Mouse (Mus musculus) layer of hippocampus, postnatal 10 days (tissue): ENCODE measurements around the gene Tlcd2. TPM values are rescaled to one million over a fixed set of nuclear protein-coding genes. Genes with fewer than 3 reads are reported as not detected.

Experiments used
- DNase-seq, 2 experiments: peaks; one replicate each; pipeline ENCODE4 v3.0.0; 2021; ENCODE audit warnings: low spot score in 2 of 2
- long read RNA-seq: library from polyadenylated mRNA; stranded (forward); transcript quantifications from one replicate; pipeline ENCODE4 v2.0.0, GENCODE M21; 2023
- total RNA-seq, 2 experiments: library from RNA; stranded (reverse); gene quantifications; 2 replicates each; pipeline ENCODE4 v1.2.3; 2021

The Tlcd2 gene
- under 1 TPM; 0.31 to 0.73 TPM for total RNA-seq
- long read RNA-seq, partial matches to known transcripts: 1 of 2 reads
- long read RNA-seq, other reads (novel, unspliced or antisense): 1 of 2 reads

DNA sequence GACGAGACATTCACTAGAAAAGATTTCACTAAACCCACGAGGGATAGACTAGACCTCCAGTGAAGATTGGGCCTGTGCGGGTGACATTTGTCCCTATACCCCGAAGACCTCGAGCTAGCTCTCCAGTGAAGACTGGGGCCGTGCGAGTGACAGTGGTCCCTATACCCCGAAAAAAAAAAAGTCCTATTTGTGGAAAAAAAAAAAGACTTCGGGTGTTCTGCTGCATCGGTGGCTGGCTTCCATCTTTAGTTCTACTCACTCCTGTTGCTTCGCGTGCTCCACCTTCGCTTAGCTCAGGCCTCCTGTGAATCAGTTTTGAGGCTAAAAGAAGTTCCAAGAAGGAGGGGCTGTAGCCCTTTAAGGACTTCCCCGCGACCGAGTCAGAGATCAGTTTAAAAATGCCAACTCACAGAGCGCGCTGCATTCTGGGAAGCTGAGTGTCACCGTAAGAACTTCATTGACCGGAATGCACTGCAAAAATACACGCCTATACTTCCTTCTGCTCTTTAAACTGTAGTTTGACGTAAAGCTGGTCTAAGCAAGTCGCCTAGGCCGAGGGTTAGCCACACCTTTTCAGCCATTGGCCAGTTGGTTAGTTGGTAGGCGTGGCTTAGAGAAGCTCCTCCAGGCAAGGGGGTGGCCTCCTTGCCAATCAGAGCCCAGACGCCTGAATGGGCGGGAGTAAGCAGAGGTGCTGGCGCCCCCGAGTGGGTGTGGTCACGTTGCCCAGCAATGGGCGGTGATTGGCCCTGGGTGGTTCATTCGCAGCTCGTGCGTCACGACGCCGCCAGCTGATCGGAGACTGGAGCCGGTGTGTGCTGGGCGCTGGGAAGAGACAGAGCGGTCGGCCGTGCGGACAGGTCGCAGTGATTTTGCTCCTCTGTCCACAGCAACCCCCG lies at the start of gene Tlcd2:
Gene Tlcd2, plus strand, starts transcription at position 872 of the 899 bp plus-strand sequence.
- peak; percentile 98 to 99 for DNase-seq

DNA sequence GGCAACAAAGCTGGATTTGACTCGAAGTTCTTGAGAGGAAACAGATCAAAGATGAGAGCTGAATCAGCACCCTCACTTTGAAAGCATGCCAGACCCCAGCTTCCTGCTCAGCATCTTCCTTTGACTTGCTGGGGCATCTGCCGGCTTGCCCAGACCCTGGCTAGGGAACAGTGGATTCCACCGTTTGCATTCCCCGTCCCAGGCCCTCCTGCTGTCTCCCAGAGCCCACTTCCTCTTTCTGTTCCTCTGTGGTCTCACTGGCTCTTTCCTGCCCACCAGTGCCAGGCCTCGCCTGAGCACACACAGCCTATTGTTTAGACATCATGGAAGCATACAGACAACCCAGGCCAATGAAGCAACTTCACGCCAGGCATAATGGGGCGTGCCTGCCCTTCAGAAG lies 46.4 kb upstream of the Tlcd2 start:
- peak; percentile 30 to 35 for DNase-seq

DNA sequence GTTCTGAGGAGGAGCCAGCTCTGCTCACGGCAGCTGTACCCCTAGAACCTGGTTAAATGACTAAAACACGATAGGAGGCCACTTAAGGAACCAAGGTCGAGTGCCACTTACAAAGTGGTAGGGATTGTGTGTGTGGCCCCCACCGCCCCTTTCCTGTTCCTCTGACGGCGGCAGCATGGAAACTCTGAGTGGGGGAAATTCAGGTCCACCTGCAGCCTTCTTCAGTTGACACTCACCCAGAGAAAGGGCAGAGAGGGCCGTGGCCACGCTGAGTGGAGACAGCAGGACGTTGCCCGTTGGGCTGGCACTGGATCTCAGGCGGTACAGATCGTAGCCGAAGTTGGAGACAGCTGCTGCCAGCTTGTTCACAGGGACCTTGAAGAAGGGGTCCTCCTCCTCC lies 45.5 kb upstream of the Tlcd2 start:
- no peak for DNase-seq

DNA sequence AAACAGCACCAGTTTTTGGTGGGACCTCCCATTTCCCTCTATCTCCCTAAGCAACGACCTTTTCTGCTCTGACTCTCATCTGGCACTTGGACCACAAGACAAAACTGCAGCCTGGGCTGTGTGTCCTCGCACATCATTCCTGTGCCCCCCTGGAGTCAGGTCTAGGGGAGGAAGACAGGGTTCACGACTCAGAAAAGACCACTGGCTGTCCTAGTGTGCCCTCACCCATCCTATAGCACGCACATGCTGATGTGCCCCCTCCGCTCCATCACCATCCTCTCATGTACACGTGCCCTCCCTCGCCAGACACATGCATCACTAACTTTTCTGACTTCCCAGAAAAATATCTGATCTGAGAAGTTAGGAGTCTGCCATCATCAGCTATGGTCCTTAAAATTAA lies 41.5 kb upstream of the Tlcd2 start:
- DNase-seq: no peak

DNA sequence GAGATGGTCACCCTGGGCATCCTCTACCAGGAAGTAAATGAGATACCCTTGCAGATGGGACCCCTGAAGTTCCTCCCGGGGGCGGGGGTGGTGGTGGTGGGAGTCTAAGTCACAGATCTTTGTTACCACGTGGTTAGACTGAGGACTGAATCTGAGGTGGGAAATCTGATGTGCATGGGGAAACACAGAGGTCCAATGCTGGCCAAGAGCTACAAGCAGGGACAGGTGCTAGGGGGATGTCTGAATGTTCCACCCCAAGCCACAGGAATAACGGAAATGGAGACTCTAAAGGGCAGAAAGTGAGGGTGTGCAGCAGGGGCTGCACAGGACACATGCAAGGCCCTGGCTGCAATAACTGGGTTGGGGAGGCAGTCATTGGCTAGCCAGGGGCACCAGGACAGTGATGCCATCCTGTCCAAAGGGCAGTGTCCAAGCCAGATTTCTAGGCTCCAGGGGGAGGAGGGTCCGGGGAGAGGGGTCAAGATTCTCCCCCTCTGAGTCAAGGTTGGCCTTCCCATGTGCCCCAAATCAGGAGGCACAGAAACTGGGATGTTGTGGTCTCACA lies 40.6 kb upstream of the Tlcd2 start:
- DNase-seq: no peak

DNA sequence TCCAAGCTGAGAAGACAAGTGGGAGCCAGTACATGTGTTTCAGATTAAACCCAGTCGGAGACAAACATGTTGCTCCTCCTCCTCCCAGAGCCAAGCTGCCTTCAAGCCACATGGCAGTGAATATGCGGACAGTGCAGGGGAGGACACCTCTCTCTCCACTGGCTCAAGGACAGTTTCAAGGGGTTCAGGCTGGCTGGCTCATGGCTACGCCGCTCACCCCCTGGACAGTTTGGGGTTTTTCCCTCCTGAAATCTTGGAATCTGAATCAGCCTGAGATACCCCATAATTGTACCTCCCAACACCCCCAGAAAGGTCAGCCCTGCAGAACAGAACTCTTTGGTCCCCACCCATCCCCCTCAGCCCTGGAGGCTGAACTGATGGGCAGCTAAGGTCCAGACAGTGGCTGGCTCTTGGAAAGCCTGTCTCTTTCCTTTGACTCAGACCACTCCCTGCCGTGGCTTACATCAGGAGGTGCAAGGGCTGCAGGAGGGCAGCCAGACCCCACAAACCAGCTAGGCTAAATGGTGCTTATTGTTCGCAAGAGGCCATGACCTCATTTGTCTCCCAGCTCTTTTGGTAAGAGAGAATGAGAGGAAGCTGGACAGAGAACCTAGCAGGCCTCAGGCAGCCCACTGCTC lies 40.0 kb upstream of the Tlcd2 start:
- DNase-seq: no peak

DNA sequence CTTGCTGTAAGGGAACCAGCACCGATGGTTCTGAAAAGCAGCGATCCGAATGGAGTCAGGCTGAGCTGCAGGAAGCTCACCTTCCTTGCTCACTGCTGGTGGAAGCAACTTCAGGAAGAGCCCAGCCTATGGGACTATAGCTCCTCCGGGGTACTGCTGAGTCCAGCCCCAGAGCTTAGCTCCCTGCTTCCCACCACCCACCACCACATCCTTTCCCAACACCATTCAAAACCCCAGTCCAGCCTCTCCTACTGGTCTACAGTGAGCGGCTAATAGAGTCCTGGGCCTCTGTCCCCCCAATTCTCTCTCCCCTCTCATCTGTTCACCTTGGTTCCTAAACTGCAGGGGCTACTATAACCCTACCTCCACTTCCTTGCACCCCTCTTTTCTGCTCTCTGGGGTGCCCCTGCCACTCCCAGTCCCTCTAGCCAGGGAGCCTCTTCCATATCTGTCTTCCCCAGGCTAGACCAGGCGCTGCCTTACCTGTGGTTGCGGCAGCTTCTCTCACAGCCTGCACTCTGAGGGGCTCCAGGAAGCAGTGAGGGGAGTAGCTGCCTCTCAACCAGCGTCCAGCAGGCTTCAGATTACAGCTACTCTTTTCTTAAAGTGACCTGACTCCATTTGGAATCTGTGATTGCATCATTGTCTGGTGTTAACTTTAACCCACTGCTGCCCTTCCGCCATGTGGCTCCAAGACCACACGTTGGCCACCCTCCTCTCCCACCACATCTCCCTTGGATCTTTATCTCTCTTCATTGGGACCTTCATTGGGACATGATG lies 39.3 kb upstream of the Tlcd2 start, which contains the start of gene Serpinf1:
Gene Serpinf1, minus strand, starts transcription at position 689 of the 780 bp plus-strand sequence.
- no peak for DNase-seq

DNA sequence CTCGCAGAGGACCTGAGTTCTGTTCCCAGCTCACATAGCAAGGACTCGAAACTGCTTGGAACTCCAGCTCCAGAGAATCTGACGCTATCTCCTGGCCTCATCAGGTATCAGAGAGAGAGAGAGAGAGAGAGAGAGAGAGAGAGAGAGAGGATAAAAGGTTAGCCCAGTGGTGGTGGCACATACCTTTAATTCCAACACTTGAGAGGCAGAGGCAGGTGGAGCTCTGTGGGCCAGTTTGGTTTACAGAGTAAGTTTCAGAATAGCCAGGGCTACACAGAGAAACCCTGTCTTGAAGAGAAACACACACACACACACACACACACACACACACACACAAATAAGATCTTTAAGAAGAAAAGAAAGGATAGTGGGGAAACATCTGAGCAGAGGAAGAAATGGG lies 38.4 kb upstream of the Tlcd2 start:
- no peak for DNase-seq

DNA sequence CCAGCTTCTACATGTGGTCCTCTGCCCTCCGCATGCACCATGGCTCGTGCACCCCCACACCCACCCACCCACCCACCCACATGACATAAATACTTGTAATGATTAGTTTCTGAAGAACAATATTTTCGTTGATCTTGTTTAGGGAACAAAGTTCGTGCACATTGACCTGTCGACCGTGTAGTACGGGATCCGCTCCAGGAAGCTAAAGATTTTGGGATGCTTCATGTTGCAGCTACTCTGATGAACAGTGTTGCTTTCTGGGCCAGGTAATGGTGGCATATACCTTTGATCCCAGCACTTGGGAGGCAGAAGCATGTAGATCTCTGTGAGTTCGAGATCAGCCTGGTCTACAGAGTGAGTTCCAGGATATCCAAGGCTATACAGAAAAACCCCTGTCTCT lies 37.5 kb upstream of the Tlcd2 start:
- DNase-seq: no peak

DNA sequence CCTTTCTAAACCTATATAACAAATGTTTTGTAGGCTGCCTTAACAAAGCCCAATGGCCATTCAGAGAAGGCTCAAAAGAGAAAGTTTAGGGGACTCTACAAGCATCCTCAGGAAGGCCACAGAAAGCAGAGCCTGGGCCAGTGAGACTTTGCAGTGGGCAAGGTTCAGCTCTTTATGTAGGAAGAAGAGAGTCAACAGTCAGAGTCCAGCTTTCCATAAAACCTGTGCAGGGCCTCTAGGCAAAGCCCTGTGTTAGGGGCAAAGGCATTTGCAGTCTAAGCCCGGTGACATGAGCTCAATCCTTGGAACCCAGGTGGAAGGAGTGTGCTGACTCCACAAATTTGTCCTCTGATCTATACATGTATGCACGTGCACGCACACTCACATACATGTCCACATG lies 37.1 kb upstream of the Tlcd2 start:
- no peak for DNase-seq

DNA sequence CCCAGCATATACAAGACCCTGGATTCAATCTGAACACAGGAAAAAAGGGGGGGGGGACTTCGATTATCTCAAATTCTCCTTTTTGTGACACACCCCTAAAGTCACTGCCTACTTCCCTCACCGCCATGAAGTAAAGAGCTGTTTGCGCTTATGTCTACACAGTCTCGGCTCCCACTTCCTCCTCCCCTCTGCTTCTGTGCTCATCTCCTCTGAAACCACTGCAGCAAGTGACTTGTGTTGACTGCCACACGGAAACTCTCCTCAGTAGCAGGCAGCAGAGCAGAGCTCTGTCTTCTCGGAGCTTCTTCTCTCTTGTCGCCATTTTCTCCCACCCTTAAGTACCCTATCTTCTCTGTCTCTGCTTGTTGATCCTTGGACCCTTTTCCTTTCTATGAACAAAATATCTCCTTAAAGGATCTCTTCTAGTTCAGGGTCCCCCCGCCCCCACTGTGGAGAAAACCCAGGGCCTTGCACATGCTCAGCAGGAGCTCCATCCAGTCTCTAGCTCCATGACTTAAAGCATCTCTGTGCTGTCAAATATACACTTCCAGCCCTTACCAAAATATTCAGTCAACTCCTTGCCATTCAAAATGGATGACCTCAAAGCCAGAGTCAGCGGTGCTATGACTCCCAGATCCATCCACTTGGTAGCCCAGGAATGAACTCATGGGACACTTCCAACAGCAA lies 32.4 kb upstream of the Tlcd2 start:
- no peak for DNase-seq

DNA sequence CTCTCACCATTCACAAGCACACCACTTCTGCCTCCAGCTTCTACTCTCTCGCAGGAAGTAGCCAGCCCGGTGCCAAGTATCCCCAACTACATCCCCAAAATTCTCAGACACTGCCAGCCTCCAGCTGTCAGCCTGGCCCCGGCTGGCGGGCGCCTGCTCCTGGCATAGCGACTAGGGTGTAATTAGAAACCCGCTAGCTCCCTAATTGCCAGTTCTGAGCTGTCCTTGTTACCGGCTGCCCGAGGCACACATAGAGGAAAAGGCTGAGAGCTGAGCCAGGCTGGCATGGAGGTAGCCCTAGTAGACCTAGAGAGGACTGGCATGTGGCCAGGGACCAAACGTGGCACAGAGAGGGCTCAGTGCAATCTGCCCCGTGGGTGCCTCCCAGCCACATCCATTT lies 30.2 kb upstream of the Tlcd2 start:
- peak; percentile 89 to 91 for DNase-seq

DNA sequence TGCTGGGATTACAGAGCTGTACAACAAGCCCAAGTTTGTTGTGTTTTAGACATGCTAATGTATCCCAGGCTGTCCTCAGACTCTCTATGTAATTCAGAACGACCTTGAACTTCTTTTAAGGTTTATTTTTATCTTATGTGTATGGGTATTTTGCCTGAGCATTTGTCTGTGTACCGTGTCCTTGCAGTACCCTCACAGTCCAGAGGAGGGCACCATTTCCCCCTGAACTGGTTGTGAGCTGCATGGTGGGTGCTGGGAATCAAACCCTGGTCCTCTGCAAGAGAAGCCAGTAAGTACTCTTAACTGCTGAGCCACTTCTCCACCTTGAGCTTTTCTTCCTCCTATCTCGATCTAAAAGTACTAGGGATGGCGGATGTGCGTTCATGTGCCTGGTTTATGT lies 27.4 kb upstream of the Tlcd2 start:
- DNase-seq: no peak

DNA sequence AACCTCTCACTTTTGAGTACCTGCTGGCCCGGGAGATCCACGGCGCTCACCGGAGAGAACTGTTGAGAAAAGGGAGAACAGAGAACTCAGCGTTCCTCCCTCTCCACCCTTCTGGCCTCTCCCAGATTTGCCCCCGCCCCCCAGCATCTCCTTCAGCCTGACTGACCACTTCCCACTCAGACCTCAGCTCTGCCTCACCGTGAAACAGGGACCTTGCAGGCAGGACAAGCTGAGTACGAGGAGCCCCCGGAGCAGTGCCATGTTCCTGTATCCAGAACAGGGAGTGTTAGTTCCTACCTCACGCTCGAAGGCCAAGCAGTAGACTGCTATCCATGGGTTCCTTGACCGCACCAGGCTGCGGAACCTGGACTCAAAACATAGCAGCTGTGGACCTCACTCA lies 23.3 kb upstream of the Tlcd2 start:
- DNase-seq: no peak

DNA sequence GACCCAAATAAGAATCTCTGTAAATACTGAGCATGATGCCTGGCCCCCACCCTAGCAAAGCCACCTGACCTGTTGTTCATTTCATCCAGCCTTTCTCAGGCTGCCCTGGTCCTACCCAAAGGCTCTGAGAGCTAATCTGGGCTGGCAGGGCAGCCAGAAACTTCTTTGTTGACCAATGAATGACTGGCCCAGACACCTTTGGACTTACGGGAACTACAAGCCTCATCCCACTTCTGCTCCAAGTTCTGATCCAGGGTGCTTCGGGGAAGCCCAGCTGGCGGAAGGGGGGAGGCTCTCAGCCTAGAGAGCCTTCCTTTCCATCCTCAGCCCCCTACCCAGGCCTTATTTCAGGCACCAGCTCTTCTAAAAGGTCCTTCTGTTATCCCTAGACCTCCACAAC lies 22.7 kb upstream of the Tlcd2 start:
- DNase-seq: no peak

DNA sequence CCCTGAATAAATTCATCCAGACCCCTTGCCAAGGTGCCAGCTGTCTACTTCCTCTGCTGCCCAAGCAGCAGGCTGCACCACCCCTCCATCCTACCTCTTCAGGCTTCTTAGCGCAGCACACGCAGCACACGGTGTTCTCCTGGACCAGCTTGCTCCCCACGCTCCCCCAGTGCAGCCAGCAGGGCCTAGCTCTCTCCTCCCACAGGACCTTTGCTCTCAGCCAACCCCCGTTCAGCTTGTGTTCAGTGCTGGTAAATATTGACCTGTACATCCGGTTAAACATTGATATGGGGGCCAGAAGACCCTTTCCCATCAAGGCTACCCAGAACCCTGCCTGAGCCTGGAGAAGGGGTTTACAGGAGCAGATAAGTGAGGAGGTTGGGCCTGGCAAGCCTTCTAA lies 22.2 kb upstream of the Tlcd2 start, which contains the start of gene Serpinf2:
Gene Serpinf2, minus strand, starts transcription at position 229 of the 400 bp plus-strand sequence.
- no peak for DNase-seq

DNA sequence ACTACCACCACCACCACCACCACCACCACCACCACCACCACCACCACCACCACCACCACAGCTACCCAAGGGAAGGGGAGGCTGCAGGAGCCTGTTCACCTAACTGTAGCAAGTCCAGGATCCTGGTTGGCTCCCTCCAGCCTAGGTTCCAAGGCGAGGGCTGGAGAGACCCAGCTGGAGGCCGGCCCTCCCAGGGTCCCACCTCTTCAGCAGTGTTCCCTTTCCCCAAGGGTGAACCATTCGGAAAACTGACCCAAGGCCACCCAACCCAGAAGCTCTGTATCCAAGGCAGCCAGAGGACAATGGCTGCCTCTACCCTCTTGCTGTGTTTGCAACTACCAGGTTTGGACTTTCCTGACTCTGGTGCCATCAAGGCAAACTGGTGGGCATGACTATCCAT lies 21.6 kb upstream of the Tlcd2 start:
- no peak for DNase-seq

DNA sequence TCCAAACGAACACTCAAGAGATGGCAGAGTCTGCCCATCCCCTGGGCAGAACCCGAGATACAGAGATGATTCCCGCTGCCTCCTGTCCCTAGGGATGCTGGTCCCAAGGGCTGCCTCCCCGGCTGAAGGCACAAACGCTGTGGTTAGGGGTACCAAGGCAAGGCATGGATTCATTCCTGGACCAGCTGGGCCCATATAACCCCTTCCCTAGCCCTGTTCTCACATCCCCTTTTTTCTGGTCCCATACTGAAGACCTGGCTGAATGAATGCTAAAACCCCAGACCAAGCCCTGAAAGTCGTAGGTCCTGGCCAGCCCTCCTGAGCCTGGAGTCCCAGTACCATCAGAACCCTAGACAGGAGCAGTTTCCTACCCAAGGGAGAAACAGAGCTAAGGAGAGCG lies 20.5 kb upstream of the Tlcd2 start:
- no peak for DNase-seq

DNA sequence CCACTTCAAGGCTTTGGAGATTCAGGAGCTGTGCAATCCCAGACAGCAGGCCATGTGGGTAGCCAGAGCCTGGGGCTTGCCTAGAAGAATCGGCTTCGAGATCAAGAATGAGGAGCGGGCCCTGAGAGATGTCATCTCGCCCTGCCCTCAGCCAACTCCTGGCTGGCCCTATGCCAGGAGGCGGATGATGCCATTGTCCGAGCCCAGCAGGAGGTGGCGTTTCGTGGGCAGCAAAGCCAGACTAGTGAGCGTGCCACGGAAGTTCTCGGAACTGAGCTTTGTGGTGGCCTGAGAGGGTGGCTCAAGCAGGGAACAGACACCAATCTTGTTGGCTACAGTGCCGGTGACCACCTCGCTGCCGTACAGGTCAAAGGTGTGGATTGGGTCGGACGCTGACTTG lies 19.9 kb upstream of the Tlcd2 start:
- peak; percentile 44 to 55 for DNase-seq

DNA sequence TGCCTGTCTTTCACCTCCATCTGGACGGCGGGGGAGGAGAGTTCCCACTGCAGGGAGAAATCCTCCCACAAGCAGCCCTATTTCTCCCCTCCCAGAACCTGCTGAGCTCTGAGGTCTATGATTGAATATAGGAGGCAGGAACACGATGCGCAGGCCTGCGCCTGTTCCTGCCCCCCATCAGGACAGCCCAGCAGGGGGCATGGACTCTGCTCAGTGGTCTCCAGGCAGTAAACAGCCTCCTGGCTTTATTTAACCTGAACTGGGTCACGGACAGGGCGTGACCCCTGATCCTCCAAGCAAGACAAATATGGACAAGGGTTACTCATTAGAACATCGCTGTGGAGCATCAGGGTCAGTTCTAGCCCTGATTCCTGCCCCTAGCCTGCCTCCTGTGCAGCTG lies 17.8 kb upstream of the Tlcd2 start:
- DNase-seq: no peak

DNA sequence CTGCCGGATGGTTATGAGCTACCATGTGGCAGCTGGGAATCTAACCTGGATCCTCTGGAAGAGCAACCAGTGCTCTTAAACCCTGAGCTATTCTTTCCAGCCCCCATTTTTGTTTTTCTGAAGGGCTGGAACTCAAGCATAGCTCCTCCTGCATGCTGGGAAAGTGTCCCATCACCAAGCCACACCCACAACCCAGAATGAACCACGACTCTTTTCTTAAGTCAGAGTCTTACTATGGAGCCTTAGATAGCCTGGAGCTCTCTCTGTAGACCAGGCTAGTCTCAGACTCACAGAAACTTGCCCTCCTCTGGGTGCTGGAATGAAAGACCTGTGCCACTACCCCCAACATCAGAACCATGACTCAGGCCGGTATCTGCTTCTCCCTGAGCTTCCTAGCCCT lies 12.9 kb upstream of the Tlcd2 start:
- no peak for DNase-seq
